Mouse (Mus musculus) neural tube, embryonic 15.5 days (tissue): ENCODE data around the gene Flywch2. TPM values are rescaled to one million over a fixed set of nuclear protein-coding genes. Genes with fewer than 3 reads are reported as not detected.

ENCODE experiments used
- ATAC-seq: fragments of 200-750 bp; cut with Nextera tagmentation; 2 replicates; pipeline ENCODE4 v1.8.0; 2017; ENCODE audit warnings: mild to moderate bottlenecking, moderate TSS enrichment, moderate library complexity; ENCODE audit not compliant: low FRiP score
- H3K27ac ChIP-seq: fragments of 300-500 bp; sonication (generic); replicated peaks from 2 replicates; pipeline ENCODE4 v1.5.1; 2015; ENCODE audit warnings: mild to moderate bottlenecking, inconsistent platforms
- H3K27me3 ChIP-seq: fragments of 300-500 bp; sonication (generic); replicated peaks from 2 replicates; pipeline ENCODE4 v1.6.1; 2015; ENCODE audit warnings: inconsistent platforms
- H3K36me3 ChIP-seq: fragments of 300-500 bp; sonication (generic); 2 replicates; pipeline ENCODE4 v1.6.1; 2015; ENCODE audit warnings: inconsistent platforms
- H3K4me1 ChIP-seq: fragments of 300-500 bp; sonication (generic); 2 replicates; pipeline ENCODE4 v1.6.1; 2015; ENCODE audit warnings: inconsistent platforms
- H3K4me2 ChIP-seq: fragments of 300-500 bp; sonication (generic); 2 replicates; pipeline ENCODE4 v1.6.1; 2015; ENCODE audit warnings: inconsistent platforms, mild to moderate bottlenecking, moderate library complexity
- H3K4me3 ChIP-seq: fragments of 300-500 bp; sonication (generic); replicated peaks from 2 replicates; pipeline ENCODE4 v1.5.1; 2015; ENCODE audit warnings: mild to moderate bottlenecking, inconsistent platforms
- H3K9ac ChIP-seq: fragments of 300-500 bp; sonication (generic); replicated peaks from 2 replicates; pipeline ENCODE4 v1.6.1; 2015; ENCODE audit warnings: mild to moderate bottlenecking, inconsistent platforms
- H3K9me3 ChIP-seq: fragments of 300-500 bp; sonication (generic); replicated peaks from 2 replicates; pipeline ENCODE4 v1.6.1; 2016; ENCODE audit warnings: inconsistent platforms
- WGBS: fragments of 180-500 bp; shearing (Covaris S2); methylation state at CpG from one replicate; pipeline ENCODE4 v1.1.7; 2015; ENCODE audit warnings: mixed read lengths; 5-methylcytosine and 5-hydroxymethylcytosine counted together
- microRNA-seq: library from miRNA; unstranded; fragments of <30 nt; microRNA quantifications from one replicate; pipeline ENCODE4, GENCODE M21; 2017
- polyA plus RNA-seq: library from polyadenylated mRNA; unstranded; fragments of >200 nt; fragmentation: Nextera tagmentation; extraction: Ambion mirVana; gene quantifications from 2 replicates; pipeline ENCODE4 v1.2.1, GENCODE M21; 2015

The Flywch2 gene
- polyA plus RNA-seq, 1 experiment from 2014 or later: 94.6 TPM

GRCm38 (mm10) chr17:23739202-23740135, 46.4 kb downstream of the Flywch2 start:
- ATAC-seq: peak; percentile 39
- under 1% methylated on average over 48 of the region's 48 CpGs for WGBS
- Histone ChIP-seq H3K4me3 (peak overlapping the region; percentile 84), H3K4me1 (peaks cover 41% of the 10 kb centered on the region), H3K4me2 (peak overlapping the region; percentile 84), H3K9ac (peak overlapping the region; percentile 81), H3K36me3 (peaks cover 21% of the 10 kb centered on the region), H3K9me3 (no peaks in the 10 kb centered on the region), H3K27me3 (peaks cover 39% of the 10 kb centered on the region), H3K27ac (peak overlapping the region; percentile 85)

GRCm38 (mm10) chr17:23738836-23739201, 47.1 kb downstream of the Flywch2 start:
- Histone ChIP-seq H3K9ac (peak overlapping the region; percentile 81), H3K4me1 (peaks cover 41% of the 10 kb centered on the region), H3K4me2 (peak overlapping the region; percentile 84), H3K4me3 (peak overlapping the region; percentile 84), H3K9me3 (no peaks in the 10 kb centered on the region), H3K27ac (peak overlapping the region; percentile 85), H3K36me3 (peaks cover 21% of the 10 kb centered on the region), H3K27me3 (peaks cover 32% of the 10 kb centered on the region)
- no peak; the same call in 1 of the 2 replicates for ATAC-seq
- 30% methylated on average over 2 of the region's 2 CpGs for WGBS

GRCm38 (mm10) chr17:23737493-23738445, 48.1 kb downstream of the Flywch2 start:
- Histone ChIP-seq H3K4me2 (peak overlapping the region; percentile 84), H3K27me3 (peaks cover 22% of the 10 kb centered on the region), H3K9ac (no peak overlapping the region), H3K9me3 (no peaks in the 10 kb centered on the region), H3K36me3 (peaks cover 21% of the 10 kb centered on the region), H3K27ac (no peak overlapping the region), H3K4me1 (peaks cover 41% of the 10 kb centered on the region), H3K4me3 (no peak overlapping the region)
- no peak for ATAC-seq
- 66% methylated on average over 15 of the region's 15 CpGs for WGBS

- 58% methylated on average over 1 of the region's 1 CpGs for WGBS
- ATAC-seq: no peak
- Histone ChIP-seq H3K4me3 (no peak overlapping the region), H3K4me1 (peaks cover 21% of the 10 kb centered on the region), H3K9me3 (no peaks in the 10 kb centered on the region), H3K4me2 (no peak overlapping the region), H3K27me3 (no peaks in the 10 kb centered on the region), H3K27ac (no peak overlapping the region), H3K36me3 (peaks cover 21% of the 10 kb centered on the region), H3K9ac (no peak overlapping the region)
Measured at GRCm38 (mm10) chr17:23734341-23734740, 51.5 kb downstream of the Flywch2 start.

- Histone ChIP-seq H3K4me3 (no peak overlapping the region), H3K27ac (no peak overlapping the region), H3K9me3 (no peaks in the 10 kb centered on the region), H3K27me3 (no peaks in the 10 kb centered on the region), H3K36me3 (no peaks in the 10 kb centered on the region), H3K4me2 (no peak overlapping the region), H3K9ac (no peak overlapping the region), H3K4me1 (peaks cover 10% of the 10 kb centered on the region)
- ATAC-seq: no peak
- 64% methylated on average over 1 of the region's 1 CpGs for WGBS
Measured at GRCm38 (mm10) chr17:23730441-23730840, 55.4 kb downstream of the Flywch2 start.

Small RNA genes lying within 50 kb of the gene (microRNA-seq; reads per million reads assigned to microRNA genes)
- gene Mir5125: 0.52 reads per million

Other genes with a start within 250 kb of the Flywch2 start
- gene Zfp213, start 221.8 kb downstream of the Flywch2 start, polyA plus RNA-seq: 16.0 and 16.4 TPM in 2 replicates
- 22.6 and 24.9 TPM in 2 replicates for gene Zfp13, start 186.6 kb downstream of the Flywch2 start, polyA plus RNA-seq
- not detected in 2 replicates for gene Zscan10, start 185.2 kb downstream of the Flywch2 start, polyA plus RNA-seq
- 2.1 and 2.5 TPM in 2 replicates for gene Mmp25, start 140.8 kb downstream of the Flywch2 start, polyA plus RNA-seq
- 0.84 TPM in 1 of 2 replicates, not detected in the other for gene Bicdl2, start 125.6 kb downstream of the Flywch2 start, polyA plus RNA-seq
- gene Hcfc1r1, start 112.5 kb downstream of the Flywch2 start, polyA plus RNA-seq: 129 and 149 TPM in 2 replicates
- 44.1 and 45.1 TPM in 2 replicates for gene Thoc6, start 112.2 kb downstream of the Flywch2 start, polyA plus RNA-seq
- gene Tnfrsf12a, start 108.6 kb downstream of the Flywch2 start, polyA plus RNA-seq: 9.1 and 9.5 TPM in 2 replicates
- gene Cldn6, start 106.8 kb downstream of the Flywch2 start, polyA plus RNA-seq: 0.14 and 8.5 TPM in 2 replicates
- gene Cldn9, start 102.1 kb downstream of the Flywch2 start, polyA plus RNA-seq: 1.1 TPM in 2 replicates
- 0.23 and 0.27 TPM in 2 replicates for gene 1520401A03Rik, start 63.3 kb downstream of the Flywch2 start, polyA plus RNA-seq
- 17.5 and 26.7 TPM in 2 replicates for gene Pkmyt1, start 59.7 kb downstream of the Flywch2 start, polyA plus RNA-seq
- 53.0 and 60.0 TPM in 2 replicates for gene Paqr4, start 45.2 kb downstream of the Flywch2 start, polyA plus RNA-seq
- gene Kremen2, start 40.2 kb downstream of the Flywch2 start, polyA plus RNA-seq: 1.3 and 6.9 TPM in 2 replicates
- gene Flywch1, start 14.5 kb downstream of the Flywch2 start, polyA plus RNA-seq: 199 and 224 TPM in 2 replicates
- gene Srrm2, start 4.5 kb upstream of the Flywch2 start, polyA plus RNA-seq: 479 and 502 TPM in 2 replicates
- 1,232 and 1,344 TPM in 2 replicates for gene Elob, start 43.1 kb upstream of the Flywch2 start, polyA plus RNA-seq
- not detected in 2 replicates for gene Prss33, start 50.0 kb upstream of the Flywch2 start, polyA plus RNA-seq
- 0.50 and 1.1 TPM in 2 replicates for gene Prss32, start 57.8 kb upstream of the Flywch2 start, polyA plus RNA-seq
- gene Prss41, start 58.1 kb upstream of the Flywch2 start, polyA plus RNA-seq: 1.9 and 2.0 TPM in 2 replicates
- gene Prss21, start 82.0 kb upstream of the Flywch2 start, polyA plus RNA-seq: not detected in 2 replicates
- gene Dcpp1, start 94.8 kb upstream of the Flywch2 start, polyA plus RNA-seq: not detected in 2 replicates
- gene Dcpp2, start 94.8 kb upstream of the Flywch2 start, polyA plus RNA-seq: not detected in 2 replicates
- not detected in 2 replicates for gene Dcpp3, start 131.4 kb upstream of the Flywch2 start, polyA plus RNA-seq
- not detected in 2 replicates for gene Sbp, start 155.6 kb upstream of the Flywch2 start, polyA plus RNA-seq
- gene Sbpl, start 169.2 kb upstream of the Flywch2 start, polyA plus RNA-seq: not detected in 2 replicates
- gene Prss30, start 194.5 kb upstream of the Flywch2 start, polyA plus RNA-seq: 0.96 TPM in 1 of 2 replicates, not detected in the other
- not detected in 2 replicates for gene Prss22, start 212.0 kb upstream of the Flywch2 start, polyA plus RNA-seq